Mouse (Mus musculus): Measurements from ENCODE around the gene Dcps.
"Not testable (repeated sequence)": the region's sequence is repeated elsewhere in the genome, so short reads cannot be mapped to it uniquely, and the experiment has no call there.

The Dcps gene

GRCm38 (mm10) chr9:35176124-35176659 is 331 bp upstream of the Dcps start:
- no peak for DNase-seq (ENCODE audit: low spot score)

- DNase-seq (ENCODE audit: low spot score): no peak
Observed at GRCm38 (mm10) chr9:35173331-35173730, 2.5 kb downstream of the Dcps start.

- no peak for DNase-seq (ENCODE audit: low spot score)
Observed at GRCm38 (mm10) chr9:35170071-35170470, 5.8 kb downstream of the Dcps start.

GRCm38 (mm10) chr9:35166798-35167635 is 8.8 kb downstream of the Dcps start:
- DNase-seq (ENCODE audit: low spot score): no peak

GRCm38 (mm10) chr9:35166144-35166797 is 9.6 kb downstream of the Dcps start:
- no peak for DNase-seq (ENCODE audit: low spot score)

GRCm38 (mm10) chr9:35164142-35164874 is 11.6 kb downstream of the Dcps start:
- no peak for DNase-seq (ENCODE audit: low spot score)

GRCm38 (mm10) chr9:35163011-35163690 is 12.7 kb downstream of the Dcps start:
- no peak for DNase-seq (ENCODE audit: low spot score)

- DNase-seq (ENCODE audit: low spot score): no peak
Observed at GRCm38 (mm10) chr9:35161721-35162120, 14.1 kb downstream of the Dcps start.

- no peak for DNase-seq (ENCODE audit: low spot score)
Observed at GRCm38 (mm10) chr9:35160662-35161061, 15.2 kb downstream of the Dcps start.

- DNase-seq (ENCODE audit: low spot score): no peak
Observed at GRCm38 (mm10) chr9:35158477-35158876, 17.4 kb downstream of the Dcps start.

- DNase-seq (ENCODE audit: low spot score): no peak
Observed at GRCm38 (mm10) chr9:35156862-35157261, 19.0 kb downstream of the Dcps start.

GRCm38 (mm10) chr9:35156002-35156710 is 19.7 kb downstream of the Dcps start:
- DNase-seq (ENCODE audit: low spot score): no peak

- no peak for DNase-seq (ENCODE audit: low spot score)
Observed at GRCm38 (mm10) chr9:35152923-35153322, 22.9 kb downstream of the Dcps start.

- DNase-seq (ENCODE audit: low spot score): not testable (repeated sequence)
Observed at GRCm38 (mm10) chr9:35148822-35149221, 27.0 kb downstream of the Dcps start.

- not testable (repeated sequence) for DNase-seq (ENCODE audit: low spot score)
Observed at GRCm38 (mm10) chr9:35147261-35147660, 28.6 kb downstream of the Dcps start.

GRCm38 (mm10) chr9:35145829-35146228 is 30.0 kb downstream of the Dcps start:
- DNase-seq (ENCODE audit: low spot score): no peak

GRCm38 (mm10) chr9:35145118-35145517 is 30.7 kb downstream of the Dcps start:
- DNase-seq (ENCODE audit: low spot score): no peak

- DNase-seq (ENCODE audit: low spot score): no peak
Observed at GRCm38 (mm10) chr9:35142221-35142620, 33.6 kb downstream of the Dcps start.

- no peak for DNase-seq (ENCODE audit: low spot score)
Observed at GRCm38 (mm10) chr9:35139231-35139744, 36.6 kb downstream of the Dcps start.

- DNase-seq (ENCODE audit: low spot score): no peak
Observed at GRCm38 (mm10) chr9:35138029-35138428, 37.8 kb downstream of the Dcps start.

- no peak for DNase-seq (ENCODE audit: low spot score)
Observed at GRCm38 (mm10) chr9:35135575-35135974, 40.3 kb downstream of the Dcps start.
